Mouse (Mus musculus) embryonic facial prominence, embryonic 12.5 days (tissue): ENCODE data around the gene Crabp2. TPM values are rescaled to one million over a fixed set of nuclear protein-coding genes. Genes with fewer than 3 reads are reported as not detected.

ENCODE experiments used
- ATAC-seq: fragments of 200-750 bp; cut with Nextera tagmentation; 2 replicates; pipeline ENCODE4 v1.8.0; 2017; ENCODE audit not compliant: insufficient number of reproducible peaks, insufficient read depth, low FRiP score, low TSS enrichment
- H3K27ac ChIP-seq: fragments of 300-500 bp; sonication (generic); 2 replicates; pipeline ENCODE4 v1.5.1; 2016; ENCODE audit warnings: mild to moderate bottlenecking
- H3K27me3 ChIP-seq: fragments of 300-500 bp; sonication (generic); 2 replicates; pipeline ENCODE4 v1.6.1; 2016; ENCODE audit warnings: mild to moderate bottlenecking, moderate library complexity
- H3K36me3 ChIP-seq: fragments of 300-500 bp; sonication (generic); 2 replicates; pipeline ENCODE4 v1.6.1; 2016; ENCODE audit warnings: mild to moderate bottlenecking
- H3K4me1 ChIP-seq: fragments of 300-500 bp; sonication (generic); 2 replicates; pipeline ENCODE4 v1.6.1; 2016
- H3K4me2 ChIP-seq: fragments of 300-500 bp; sonication (generic); replicated peaks from 2 replicates; pipeline ENCODE4 v1.6.1; 2016; ENCODE audit warnings: mild to moderate bottlenecking, moderate library complexity
- H3K4me3 ChIP-seq: fragments of 300-500 bp; sonication (generic); 2 replicates; pipeline ENCODE4 v1.5.1; 2016; ENCODE audit warnings: mild to moderate bottlenecking
- H3K9ac ChIP-seq: fragments of 300-500 bp; sonication (generic); 2 replicates; pipeline ENCODE4 v1.6.1; 2016; ENCODE audit warnings: mild to moderate bottlenecking, moderate library complexity
- H3K9me3 ChIP-seq: fragments of 300-500 bp; sonication (generic); 2 replicates; pipeline ENCODE4 v1.6.1; 2016; ENCODE audit warnings: mild to moderate bottlenecking, moderate library complexity
- WGBS: fragments of 180-500 bp; shearing (Covaris S2); methylation state at CpG from one replicate; pipeline ENCODE4 v1.1.7; 2016; 5-methylcytosine and 5-hydroxymethylcytosine counted together
- polyA plus RNA-seq: library from polyadenylated mRNA; unstranded; fragments of >200 nt; fragmentation: Nextera tagmentation; extraction: Ambion mirVana; gene quantifications from 2 replicates; pipeline ENCODE4 v1.2.1, GENCODE M21; 2016

Gene Crabp2
- polyA plus RNA-seq, 1 experiment from 2014 or later, result 481 TPM

GRCm38 (mm10) chr3:87909874-87910273, 38.6 kb upstream of the Crabp2 start:
- Histone ChIP-seq H3K4me3 (peak overlapping the region; percentile 30), H3K27ac (peak overlapping the region; percentile 87), H3K27me3 (no peaks in the 10 kb centered on the region), H3K4me1 (peaks cover 43% of the 10 kb centered on the region), H3K9ac (0 out of 2 replicates have a peak overlapping the region, but pooled peaks have one; percentile 25), H3K9me3 (no peaks in the 10 kb centered on the region), H3K4me2 (peak overlapping the region; percentile 93), H3K36me3 (peaks cover 21% of the 10 kb centered on the region)
- WGBS, result 5% methylated on average over 4 of the region's 4 CpGs
- no peak for ATAC-seq

GRCm38 (mm10) chr3:87910573-87911141, 37.8 kb upstream of the Crabp2 start:
- 4% methylated on average over 12 of the region's 12 CpGs for WGBS
- Histone ChIP-seq H3K4me1 (peaks cover 43% of the 10 kb centered on the region), H3K27ac (peak overlapping the region; percentile 87), H3K9me3 (no peaks in the 10 kb centered on the region), H3K27me3 (no peaks in the 10 kb centered on the region), H3K4me3 (peak overlapping the region; percentile 30), H3K9ac (peak overlapping the region; percentile 25; the same call in 1 of the 2 replicates), H3K4me2 (peak overlapping the region; percentile 93), H3K36me3 (peaks cover 26% of the 10 kb centered on the region)
- peak; percentile 23; the same call in 1 of the 2 replicates for ATAC-seq

- Histone ChIP-seq H3K4me1 (peaks cover 30% of the 10 kb centered on the region), H3K4me3 (no peak overlapping the region), H3K27ac (no peak overlapping the region), H3K36me3 (peaks cover 45% of the 10 kb centered on the region), H3K9me3 (no peaks in the 10 kb centered on the region), H3K27me3 (no peaks in the 10 kb centered on the region), H3K4me2 (no peak overlapping the region), H3K9ac (no peak overlapping the region)
- no peak for ATAC-seq
- 86% methylated on average over 7 of the region's 7 CpGs for WGBS
Measured at GRCm38 (mm10) chr3:87913491-87913890, 35.0 kb upstream of the Crabp2 start.

- Histone ChIP-seq H3K27me3 (no peaks in the 10 kb centered on the region), H3K4me2 (no peak overlapping the region), H3K36me3 (peaks cover 45% of the 10 kb centered on the region), H3K9me3 (no peaks in the 10 kb centered on the region), H3K9ac (no peak overlapping the region), H3K27ac (no peak overlapping the region), H3K4me3 (no peak overlapping the region), H3K4me1 (peaks cover 28% of the 10 kb centered on the region)
- 94% methylated on average over 10 of the region's 10 CpGs for WGBS
- ATAC-seq, result no peak
Measured at GRCm38 (mm10) chr3:87913891-87914290, 34.6 kb upstream of the Crabp2 start.

- Histone ChIP-seq H3K4me3 (no peak overlapping the region), H3K4me2 (no peak overlapping the region), H3K36me3 (peaks cover 49% of the 10 kb centered on the region), H3K27me3 (no peaks in the 10 kb centered on the region), H3K9ac (no peak overlapping the region), H3K9me3 (no peaks in the 10 kb centered on the region), H3K27ac (no peak overlapping the region), H3K4me1 (0 out of 2 replicates have a peak, but pooled peaks cover 10% of the 10 kb centered on the region)
- ATAC-seq, result no peak
- 95% methylated on average over 1 of the region's 1 CpGs for whole genome bisulfite sequencing
Measured at GRCm38 (mm10) chr3:87916990-87917389, 31.5 kb upstream of the Crabp2 start.

- 93% methylated on average over 1 of the region's 1 CpGs for WGBS
Measured at GRCm38 (mm10) chr3:87918551-87918950, 29.9 kb upstream of the Crabp2 start.

GRCm38 (mm10) chr3:87919336-87920108, 28.9 kb upstream of the Crabp2 start, which contains the start of gene Mrpl24:
TSS of gene Mrpl24 (plus strand) at chr3:87919506.
- H3K36me3 ChIP-seq, result peaks cover 57% of the 10 kb centered on the region
- H3K4me3 ChIP-seq, result peak within 1 kb of the TSS; percentile 65
- H3K27me3 ChIP-seq, result no peaks in the 10 kb centered on the region
- WGBS, result under 1% methylated on average over 30 of the region's 30 CpGs
- ATAC-seq, result peak; percentile 72
- peak within 1 kb of the TSS; percentile 63 for H3K4me2 ChIP-seq
- H3K4me1 ChIP-seq, result 0 out of 2 replicates have a peak, but pooled peaks cover 10% of the 10 kb centered on the region
- H3K9me3 ChIP-seq, result no peaks in the 10 kb centered on the region
- peak within 1 kb of the TSS; percentile 67 for H3K9ac ChIP-seq
- H3K27ac ChIP-seq, result peak within 1 kb of the TSS; percentile 87

More at GRCm38 (mm10) chr3:87918551-87918950, 29.9 kb upstream of the Crabp2 start:
- 0 out of 2 replicates have a peak, but pooled peaks cover 10% of the 10 kb centered on the region for H3K4me1 ChIP-seq
- no peak overlapping the region for H3K4me3 ChIP-seq
- no peak for ATAC-seq
- no peaks in the 10 kb centered on the region for H3K9me3 ChIP-seq
- peaks cover 57% of the 10 kb centered on the region for H3K36me3 ChIP-seq
- no peak overlapping the region for H3K27ac ChIP-seq
- H3K9ac ChIP-seq, result no peak overlapping the region
- H3K4me2 ChIP-seq, result peak overlapping the region; percentile 63
- no peaks in the 10 kb centered on the region for H3K27me3 ChIP-seq

GRCm38 (mm10) chr3:87920270-87920943, 28.1 kb upstream of the Crabp2 start:
- Histone ChIP-seq H3K9me3 (no peaks in the 10 kb centered on the region), H3K9ac (peak overlapping the region; percentile 67), H3K4me3 (peak overlapping the region; percentile 65), H3K36me3 (peaks cover 57% of the 10 kb centered on the region), H3K27me3 (no peaks in the 10 kb centered on the region), H3K4me2 (peak overlapping the region; percentile 63), H3K4me1 (0 out of 2 replicates have a peak, but pooled peaks cover 10% of the 10 kb centered on the region), H3K27ac (no peak overlapping the region)
- ATAC-seq, result no peak
- WGBS, result 67% methylated on average over 9 of the region's 9 CpGs

GRCm38 (mm10) chr3:87924996-87925395, 23.5 kb upstream of the Crabp2 start:
- Histone ChIP-seq H3K27me3 (no peaks in the 10 kb centered on the region), H3K36me3 (peaks cover 59% of the 10 kb centered on the region), H3K9me3 (no peaks in the 10 kb centered on the region), H3K27ac (no peak overlapping the region), H3K9ac (no peak overlapping the region), H3K4me2 (no peak overlapping the region), H3K4me3 (no peak overlapping the region), H3K4me1 (peaks cover 14% of the 10 kb centered on the region)
- ATAC-seq, result no peak
- 88% methylated on average over 7 of the region's 7 CpGs for WGBS

GRCm38 (mm10) chr3:87927452-87927851, 21.0 kb upstream of the Crabp2 start:
- no peak for ATAC-seq
- no peak overlapping the region for H3K4me2 ChIP-seq
- H3K4me1 ChIP-seq, result peaks cover 23% of the 10 kb centered on the region
- WGBS, result 92% methylated on average over 5 of the region's 5 CpGs
- H3K27me3 ChIP-seq, result no peaks in the 10 kb centered on the region
- no peak overlapping the region for H3K4me3 ChIP-seq
- H3K9ac ChIP-seq, result no peak overlapping the region
- H3K27ac ChIP-seq, result no peak overlapping the region
- H3K36me3 ChIP-seq, result peaks cover 61% of the 10 kb centered on the region
- no peaks in the 10 kb centered on the region for H3K9me3 ChIP-seq

GRCm38 (mm10) chr3:87929341-87930077, 19.0 kb upstream of the Crabp2 start:
- 7% methylated on average over 26 of the region's 26 CpGs for WGBS

More at GRCm38 (mm10) chr3:87929341-87930077, 19.0 kb upstream of the Crabp2 start:
- peaks cover 53% of the 10 kb centered on the region for H3K36me3 ChIP-seq
- peak overlapping the region; percentile 92 for H3K27ac ChIP-seq
- peak; percentile 38; the same call in 1 of the 2 replicates for ATAC-seq
- H3K4me2 ChIP-seq, result peak overlapping the region; percentile 83
- no peaks in the 10 kb centered on the region for H3K27me3 ChIP-seq
- no peaks in the 10 kb centered on the region for H3K9me3 ChIP-seq
- H3K4me1 ChIP-seq, result peaks cover 25% of the 10 kb centered on the region
- peak overlapping the region; percentile 91 for H3K9ac ChIP-seq
- H3K4me3 ChIP-seq, result peak overlapping the region; percentile 97
